Mouse (Mus musculus) lung, postnatal 0 days (tissue): ENCODE data around the gene Flrt1.

Experiments used
- CTCF ChIP-seq: IDR thresholded peaks from 2 replicates; pipeline ENCODE4 v1.5.1; 2016; ENCODE audit warnings: antibody characterized with exemption, mild to moderate bottlenecking
- EP300 ChIP-seq: IDR thresholded peaks from 2 replicates; pipeline ENCODE4 v1.6.1; 2016; ENCODE audit warnings: antibody characterized with exemption, mild to moderate bottlenecking, control low read depth

DNA sequence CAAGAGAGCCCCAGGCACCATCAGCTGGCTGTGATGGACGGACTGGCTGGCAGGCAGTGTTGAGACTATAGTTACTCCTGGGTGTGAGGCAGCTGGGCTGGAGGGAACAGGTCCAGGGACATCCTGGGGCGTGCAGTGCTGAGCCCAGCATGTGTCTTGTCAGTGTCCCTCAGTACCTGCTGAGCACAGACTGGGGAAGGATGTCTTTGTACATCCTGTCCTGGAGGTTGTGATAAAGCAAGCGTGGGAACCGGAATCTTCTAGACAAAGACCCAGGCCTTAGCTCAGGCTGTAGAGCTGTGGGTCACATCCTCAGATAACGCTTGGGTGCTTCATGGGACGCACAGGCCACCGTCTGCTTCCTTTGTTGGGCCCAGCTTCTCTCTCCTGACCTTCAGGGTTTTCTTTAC lies 15.7 kb downstream of the Flrt1 start:
- TF ChIP-seq CTCF, result no peak
- TF ChIP-seq EP300, result no peak
